Mouse (Mus musculus): ENCODE results near the gene Phactr3. TPM values are rescaled to one million over a fixed set of nuclear protein-coding genes. Genes with fewer than 3 reads are reported as not detected.
A peak's percentile ranks its signal among the peaks of the same experiment; 100 is the strongest.
"Not testable (repeated sequence)": the region's sequence is repeated elsewhere in the genome, so short reads cannot be mapped to it uniquely, and the experiment has no call there.

Phactr3 gene
- 152 and 170 TPM in 2 replicates for total RNA-seq (2014; rRNA removed)
- polyA plus RNA-seq (2015; fragmentation: Nextera tagmentation; extraction: Ambion mirVana), result 97.8 and 98.2 TPM in 2 replicates

DNA sequence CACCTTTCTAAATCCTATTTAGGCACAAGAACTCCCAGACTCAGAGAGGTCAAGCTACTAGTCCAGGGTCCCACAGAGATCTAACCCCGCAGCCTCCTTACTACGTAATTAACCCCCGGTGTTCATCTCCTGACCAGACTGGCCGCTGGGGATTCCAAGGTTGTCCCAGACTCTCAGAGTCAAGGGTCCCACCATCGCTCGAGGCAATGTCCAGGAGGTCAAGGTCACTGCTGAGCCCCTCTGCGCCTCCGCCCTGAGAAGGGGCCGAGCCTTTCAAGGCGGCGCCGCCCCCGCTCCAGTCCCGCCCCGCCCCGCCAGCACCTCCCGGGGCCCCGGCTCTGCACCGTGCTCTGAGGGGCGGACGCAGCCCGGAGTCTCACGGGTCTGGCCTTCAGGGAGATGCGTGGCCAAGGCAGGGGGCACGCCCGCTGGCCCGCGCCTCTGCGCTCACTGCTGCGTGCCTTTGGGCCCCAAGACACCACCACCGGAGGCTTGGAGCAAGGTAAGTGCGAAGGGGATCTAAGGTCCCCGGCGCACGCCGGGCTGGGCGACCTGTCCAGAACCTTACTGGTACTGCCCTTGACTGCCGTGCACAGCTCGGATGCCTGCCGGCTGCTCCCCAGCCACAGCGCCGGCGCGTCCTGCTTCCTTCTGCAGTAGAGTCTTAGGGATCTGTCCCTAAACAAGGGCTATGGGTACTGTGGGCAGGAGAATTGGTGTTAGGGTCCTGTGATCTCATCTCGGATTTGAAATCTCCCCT, at the start of gene Phactr3:
TSS of gene Phactr3 (plus strand) at position 175 of the 760 bp plus-strand sequence.
- peaks cover 6% of the 10 kb centered on the region; the same call in 1 of the 2 replicates for H3K27me3 ChIP-seq (ENCODE audit: insufficient read depth, low read length)
- peak within 1 kb of the TSS; percentile 56 for H3K9ac ChIP-seq
- peak; percentile 54 for ATAC-seq
- no peaks in the 10 kb centered on the region for H3K4me1 ChIP-seq (ENCODE audit: insufficient read depth)
- no peaks in the 10 kb centered on the region for H3K9me3 ChIP-seq (ENCODE audit: low read length)
- H3K27ac ChIP-seq (ENCODE audit: low read depth, low read length), result no peak within 1 kb of the TSS
- no peak for DNase-seq
- peak within 1 kb of the TSS; percentile 40 for H3K4me3 ChIP-seq (ENCODE audit: low read depth, low read length)
- no peaks in the 10 kb centered on the region for H3K36me3 ChIP-seq (ENCODE audit: insufficient read depth)
- WGBS, result 2% methylated on average over 45 of the region's 45 CpGs
- H3K4me2 ChIP-seq (ENCODE audit: low read depth), result peak within 1 kb of the TSS; percentile 97
- no peak for TF ChIP-seq CTCF (IDR thresholded peaks at IDR 0.05; ENCODE audit: low read depth)

GRCm38 (mm10) chr2:178078166-178078717, 40.5 kb upstream of the Phactr3 start, which contains the start of gene Zfp931:
TSS of gene Zfp931 (minus strand) at chr2:178078476.
- H3K36me3 ChIP-seq (ENCODE audit: insufficient read depth); H3K9ac ChIP-seq; ATAC-seq; DNase-seq; H3K4me1 ChIP-seq (ENCODE audit: insufficient read depth); H3K9me3 ChIP-seq (ENCODE audit: low read length); H3K27ac ChIP-seq (ENCODE audit: low read depth, low read length); H3K27me3 ChIP-seq (ENCODE audit: insufficient read depth, low read length): not testable (repeated sequence)
- Histone ChIP-seq H3K4me2 (ENCODE audit: low read depth) (peak within 1 kb of the TSS; percentile 47), H3K4me3 (ENCODE audit: low read depth, low read length) (peak within 1 kb of the TSS; percentile 31)
- WGBS, result 0% methylated on average over 2 of the region's 14 CpGs

DNA sequence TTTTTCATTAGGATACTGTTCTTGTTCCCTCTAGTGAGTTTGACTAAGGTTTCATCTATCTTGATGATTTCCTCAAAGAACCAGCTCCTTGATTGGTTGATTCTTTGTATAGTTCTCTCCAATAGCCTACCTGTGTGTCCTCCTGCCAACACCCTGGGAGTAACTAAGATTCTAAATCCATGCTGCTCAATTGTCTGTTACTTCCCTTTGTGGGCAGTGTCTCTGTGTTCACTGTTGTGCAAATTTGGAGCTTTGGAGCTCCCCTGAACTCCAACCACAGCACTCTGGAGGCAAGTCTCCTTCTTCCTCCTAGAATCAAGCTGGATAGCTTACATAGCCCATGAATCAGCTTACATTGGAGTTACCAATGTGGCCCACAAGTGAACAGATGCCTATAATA, 29.2 kb upstream of the Phactr3 start:
- H3K36me3 ChIP-seq (ENCODE audit: insufficient read depth), result no peaks in the 10 kb centered on the region
- H3K4me1 ChIP-seq (ENCODE audit: insufficient read depth), result no peaks in the 10 kb centered on the region
- H3K4me2 ChIP-seq (ENCODE audit: low read depth), result no peak overlapping the region
- no peaks in the 10 kb centered on the region for H3K27me3 ChIP-seq (ENCODE audit: insufficient read depth, low read length)
- no peaks in the 10 kb centered on the region for H3K9me3 ChIP-seq (ENCODE audit: low read length)
- ATAC-seq (no peak), DNase-seq (no peak)
- H3K9ac ChIP-seq, result no peak overlapping the region
- no peak overlapping the region for H3K27ac ChIP-seq (ENCODE audit: low read depth, low read length)
- no peak overlapping the region for H3K4me3 ChIP-seq (ENCODE audit: low read depth, low read length)
- no peak for TF ChIP-seq CTCF (IDR thresholded peaks at IDR 0.05; ENCODE audit: low read depth)

DNA sequence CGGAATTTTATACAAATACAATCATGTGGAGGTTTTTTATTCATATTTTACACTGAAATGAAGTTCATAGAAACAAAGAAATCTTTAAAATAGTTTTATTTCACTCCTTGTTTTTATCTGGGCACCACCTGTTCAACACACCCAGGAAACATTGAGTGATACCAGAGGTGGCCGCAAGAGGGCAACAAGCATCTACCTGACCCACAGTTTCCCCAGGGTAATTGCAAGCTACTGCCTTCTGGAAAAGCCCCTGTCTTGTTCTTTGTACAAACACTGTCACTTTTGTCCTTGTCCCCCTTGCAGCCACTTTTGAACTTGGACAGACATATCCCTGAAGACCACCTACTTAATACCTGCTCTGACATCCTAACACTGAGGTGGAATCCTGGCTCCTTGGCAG, 20.8 kb upstream of the Phactr3 start:
- Histone ChIP-seq H3K9ac (no peak overlapping the region), H3K4me2 (ENCODE audit: low read depth) (no peak overlapping the region), H3K27ac (ENCODE audit: low read depth, low read length) (no peak overlapping the region), H3K4me1 (ENCODE audit: insufficient read depth) (no peaks in the 10 kb centered on the region), H3K36me3 (ENCODE audit: insufficient read depth) (no peaks in the 10 kb centered on the region), H3K4me3 (ENCODE audit: low read depth, low read length) (no peak overlapping the region), H3K9me3 (ENCODE audit: low read length) (no peaks in the 10 kb centered on the region), H3K27me3 (ENCODE audit: insufficient read depth, low read length) (no peaks in the 10 kb centered on the region)
- DNase-seq, result peak; percentile 56
- ATAC-seq, result no peak
- peak; percentile 68 for TF ChIP-seq CTCF (IDR thresholded peaks at IDR 0.05; ENCODE audit: low read depth)
- WGBS, result 5% methylated on average over 2 of the region's 2 CpGs

DNA sequence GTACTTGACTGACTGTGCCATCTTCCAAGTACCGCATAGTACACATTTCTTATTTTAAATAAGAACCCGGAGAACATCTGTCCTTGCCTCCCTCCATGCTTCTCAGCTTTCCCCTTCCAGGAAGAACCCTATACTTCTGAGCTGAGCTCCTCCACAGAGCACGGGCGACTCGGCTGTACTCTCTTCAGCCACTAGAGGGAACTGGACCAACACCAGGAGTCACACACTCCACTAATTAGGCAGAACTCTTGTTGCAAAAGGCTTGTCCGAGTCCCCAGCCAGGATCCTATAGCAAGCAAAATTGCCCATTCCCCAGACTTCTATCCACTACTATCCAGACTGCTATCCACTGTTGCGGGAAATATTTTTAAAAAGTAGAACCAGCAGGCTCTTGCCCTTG, 16.8 kb upstream of the Phactr3 start:
- Histone ChIP-seq H3K27me3 (ENCODE audit: insufficient read depth, low read length) (no peaks in the 10 kb centered on the region), H3K9ac (no peak overlapping the region), H3K4me3 (ENCODE audit: low read depth, low read length) (no peak overlapping the region), H3K4me2 (ENCODE audit: low read depth) (no peak overlapping the region), H3K4me1 (ENCODE audit: insufficient read depth) (no peaks in the 10 kb centered on the region), H3K27ac (ENCODE audit: low read depth, low read length) (no peak overlapping the region), H3K9me3 (ENCODE audit: low read length) (no peaks in the 10 kb centered on the region), H3K36me3 (ENCODE audit: insufficient read depth) (no peaks in the 10 kb centered on the region)
- peak; percentile 54 for DNase-seq
- peak; percentile 73 for ATAC-seq
- WGBS, result 13% methylated on average over 7 of the region's 7 CpGs
- peak; percentile 72 for TF ChIP-seq CTCF (IDR thresholded peaks at IDR 0.05; ENCODE audit: low read depth)

GRCm38 (mm10) chr2:178117946-178118345, 829 bp upstream of the Phactr3 start:
- Histone ChIP-seq H3K27ac (ENCODE audit: low read depth, low read length) (no peak overlapping the region), H3K4me2 (ENCODE audit: low read depth) (no peak overlapping the region), H3K9ac (no peak overlapping the region), H3K9me3 (ENCODE audit: low read length) (no peaks in the 10 kb centered on the region), H3K36me3 (ENCODE audit: insufficient read depth) (no peaks in the 10 kb centered on the region), H3K27me3 (ENCODE audit: insufficient read depth, low read length) (peaks cover 6% of the 10 kb centered on the region; the same call in 1 of the 2 replicates), H3K4me3 (ENCODE audit: low read depth, low read length) (no peak overlapping the region), H3K4me1 (ENCODE audit: insufficient read depth) (no peaks in the 10 kb centered on the region)
- DNase-seq, result peak; percentile 78
- ATAC-seq, result peak; percentile 72
- peak; percentile 79 for TF ChIP-seq CTCF (IDR thresholded peaks at IDR 0.05; ENCODE audit: low read depth)
- WGBS, result 20% methylated on average over 12 of the region's 12 CpGs

Measured in forebrain, postnatal 0 days (tissue).